Mouse (Mus musculus) embryo, embryonic 9.5 days (tissue): ENCODE data around the gene Skint1.
"Not testable (repeated sequence)": the region's sequence is repeated elsewhere in the genome, so short reads cannot be mapped to it uniquely, and the experiment has no call there.

ENCODE experiments used
- DNase-seq: peaks from one replicate; pipeline ENCODE4 v3.0.0-alpha.2; 2017; ENCODE audit errors: extremely low spot score

The Skint1 gene

GRCm38 (mm10) chr4:112005969-112006368 is at the start of gene Skint1:
TSS of gene Skint1 (plus strand) at chr4:112006269.
- DNase-seq, result no peak

DNA sequence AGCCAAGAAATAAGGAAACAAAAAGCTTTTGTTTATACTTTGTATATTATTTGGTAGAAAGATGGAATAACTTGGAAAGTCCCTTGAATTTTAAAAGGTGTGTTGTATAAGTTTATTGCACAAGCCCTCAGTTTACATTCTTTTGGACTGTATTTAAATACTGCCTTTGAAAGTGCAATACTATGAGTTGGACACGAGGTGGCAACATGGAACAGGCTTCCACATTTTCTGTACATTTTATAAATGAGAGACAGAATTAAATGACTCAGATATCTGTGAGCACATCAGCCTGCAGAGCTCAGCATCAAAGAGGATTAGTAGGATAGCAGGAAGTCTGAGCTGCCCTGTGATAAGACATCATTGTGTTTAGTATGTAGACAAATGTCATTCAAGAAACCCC is 44.8 kb upstream of the Skint1 start:
- no peak for DNase-seq

DNA sequence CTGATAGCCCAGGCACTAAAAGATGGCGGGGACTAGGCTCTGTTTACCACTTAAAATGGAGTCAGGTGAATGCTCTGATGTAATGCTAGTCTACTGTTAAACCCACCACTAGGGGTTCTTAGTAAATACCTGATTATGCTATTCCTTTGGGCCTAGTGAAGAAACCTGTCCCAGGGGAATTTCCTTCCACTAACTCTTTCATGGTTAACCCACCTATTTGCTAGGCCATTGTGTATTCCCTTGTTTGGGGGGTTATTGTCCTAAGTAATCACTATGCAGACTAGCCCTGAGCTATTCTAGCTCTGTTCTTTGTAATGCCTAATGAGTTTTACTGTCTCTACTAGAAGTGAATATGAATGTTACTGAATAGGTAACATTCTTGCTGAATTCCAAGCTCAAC is 42.8 kb upstream of the Skint1 start:
- DNase-seq, result not testable (repeated sequence)

DNA sequence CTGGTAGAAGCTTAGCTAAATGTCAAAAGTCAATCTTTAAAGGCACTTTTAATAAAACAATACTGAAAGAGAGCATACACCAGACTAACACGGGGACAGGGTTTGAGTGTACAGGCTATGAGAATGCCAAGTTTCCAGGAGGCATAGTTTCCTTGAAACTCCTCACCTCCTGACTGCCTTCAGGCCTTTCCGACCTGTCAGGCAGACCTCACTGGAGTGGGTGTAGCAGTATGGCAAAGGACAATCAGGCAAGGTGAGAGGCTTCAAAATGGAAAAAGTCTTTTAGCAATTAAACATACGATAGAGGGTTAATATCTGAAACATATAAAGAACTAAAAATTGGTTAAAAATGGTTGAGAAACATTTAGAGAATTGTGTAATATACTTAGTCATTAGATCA is 42.4 kb upstream of the Skint1 start:
- DNase-seq, result no peak

DNA sequence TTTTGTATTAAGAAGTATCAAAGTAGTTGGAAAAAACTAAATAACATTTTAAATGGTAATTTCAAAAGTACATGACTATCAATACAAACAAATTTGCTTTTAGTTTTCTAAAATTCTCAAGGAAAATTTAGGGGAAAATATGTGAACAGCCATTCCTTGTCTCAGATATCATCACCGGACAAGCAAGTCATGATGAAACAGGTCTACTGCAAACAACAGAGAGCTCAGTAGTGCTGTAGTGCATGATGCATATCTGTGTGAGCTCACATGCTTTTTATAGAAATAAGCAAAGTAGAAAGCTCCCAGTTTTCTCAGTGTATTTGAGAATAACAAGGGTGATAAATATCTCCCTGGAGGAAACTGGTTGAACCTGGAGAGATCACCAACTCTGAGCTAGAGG is 33.4 kb upstream of the Skint1 start, which contains the start of gene Skint7:
Gene Skint7 (plus strand): TSS at position 301 of the 400 bp plus-strand sequence.
- no peak for DNase-seq

DNA sequence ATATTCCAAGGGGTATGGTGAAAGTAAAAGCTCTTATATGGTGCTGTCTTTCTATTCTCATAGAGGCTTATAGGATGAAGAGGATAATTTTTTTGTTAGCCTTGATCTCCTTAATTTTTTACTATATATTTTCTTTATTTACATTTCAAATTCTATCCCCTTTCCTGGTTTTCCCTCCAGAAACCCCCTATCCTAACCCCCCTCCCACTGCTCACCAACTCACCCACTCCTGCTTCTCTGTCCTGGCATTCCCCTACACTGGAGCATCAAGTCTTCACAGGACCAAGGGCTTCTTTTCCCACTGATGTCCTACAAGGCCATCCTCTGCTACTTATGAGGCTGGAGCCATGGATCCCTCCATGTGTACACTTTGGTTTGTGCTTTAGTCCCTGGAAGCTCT is 65.6 kb downstream of the Skint1 start, which contains the start of gene Skint4:
Gene Skint4 (plus strand): TSS at position 301 of the 400 bp plus-strand sequence.
- no peak for DNase-seq
